Mouse (Mus musculus): Measurements from ENCODE around the gene Map3k21.

GRCm38 (mm10) chr8:125983515-125983914 is 73.3 kb downstream of the Map3k21 start:
- TF ChIP-seq POLR2A (IDR thresholded peaks at IDR 0.05; ENCODE audit: low read depth, low read length): no peak
- no peak for TF ChIP-seq CTCF (conservative IDR thresholded peaks at IDR 0.05; ENCODE audit: insufficient read depth, insufficient read length, low read depth, low read length)
